Mouse (Mus musculus) induced T-regulatory cell, adult 2 months (primary cell): ENCODE measurements around the gene Tbc1d22a.

Source experiments
- DNase-seq: peaks from one replicate; pipeline ENCODE4 v3.0.0-alpha.2; 2012; ENCODE audit warnings: low read depth

Gene Tbc1d22a

DNA sequence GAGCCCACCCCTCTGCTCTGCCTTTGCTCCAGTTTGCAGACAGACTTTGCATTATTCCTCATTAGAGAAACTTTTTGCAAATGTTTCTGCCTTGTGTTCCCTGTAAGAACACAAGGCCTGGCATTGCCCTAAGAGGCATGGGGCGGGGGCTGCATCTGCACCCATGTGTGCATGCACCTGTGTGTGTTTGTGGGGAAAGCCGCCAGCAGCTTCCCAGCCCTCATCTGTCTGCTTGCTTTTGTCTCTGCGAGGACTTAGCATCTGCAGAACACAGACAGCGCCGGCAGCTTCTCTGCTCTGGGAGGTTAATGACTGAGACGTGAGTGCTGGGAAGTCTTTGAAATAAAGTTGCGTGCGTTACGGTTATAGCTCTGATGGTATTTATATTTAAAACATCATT lies 120.5 kb downstream of the Tbc1d22a start:
- no peak for DNase-seq

DNA sequence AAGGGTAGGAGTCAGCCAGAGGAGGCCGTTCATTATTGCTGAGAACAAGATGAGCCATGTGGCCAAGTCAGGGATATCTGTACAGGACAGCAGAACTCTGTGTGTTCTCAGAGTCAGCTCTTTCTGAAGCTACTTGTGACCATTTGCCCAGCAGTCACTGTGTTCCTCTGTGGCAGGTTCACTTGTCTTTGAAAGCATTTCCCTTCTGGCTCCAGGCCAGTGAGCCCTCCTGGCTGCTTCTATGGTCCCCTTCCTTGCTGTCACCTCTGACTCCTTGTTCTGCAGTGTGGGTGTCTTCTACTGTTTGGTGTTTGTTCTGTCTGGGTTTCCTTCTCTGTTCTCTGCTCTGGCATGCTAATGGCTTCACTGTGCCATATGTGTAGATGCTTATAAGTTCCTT lies 121.5 kb downstream of the Tbc1d22a start:
- DNase-seq = no peak

DNA sequence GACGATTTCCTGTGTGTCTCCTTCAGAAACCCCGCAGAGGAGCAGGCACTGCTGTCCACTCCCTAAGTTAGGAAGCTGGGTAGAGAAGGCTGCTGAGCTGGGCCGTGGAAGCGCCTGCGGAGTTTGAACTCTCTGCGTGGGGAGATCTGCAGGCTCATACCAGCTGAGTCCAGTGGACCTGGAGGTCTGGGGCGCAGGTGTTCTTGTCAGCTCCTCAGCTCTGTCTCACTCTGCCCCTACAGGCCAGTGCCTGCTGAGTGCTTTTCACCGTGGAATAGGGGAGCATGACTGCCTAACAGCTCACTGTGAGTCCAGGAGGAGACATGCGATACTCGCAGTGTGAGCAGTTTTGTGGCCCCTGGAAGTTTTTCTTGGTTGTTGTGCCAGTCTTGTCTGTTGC lies 123.5 kb downstream of the Tbc1d22a start:
- no peak for DNase-seq

DNA sequence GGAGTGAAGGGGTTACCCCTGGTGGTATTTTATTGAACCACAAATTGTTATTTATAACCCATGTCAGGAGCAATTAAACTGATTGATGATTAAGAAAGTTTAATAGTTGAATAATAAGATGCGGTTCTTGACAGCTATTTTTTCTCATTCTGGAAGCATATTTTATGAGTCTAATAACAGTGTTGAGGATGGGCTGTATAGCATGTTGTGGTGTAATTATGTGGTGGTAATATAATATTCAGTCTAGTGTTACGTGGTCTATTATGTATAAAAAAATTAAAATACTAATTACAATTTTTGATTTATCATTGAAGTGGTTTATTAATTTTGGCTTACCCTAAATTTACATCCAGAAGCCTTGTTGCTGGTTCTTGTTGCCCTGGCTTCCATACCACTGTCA lies 125.5 kb downstream of the Tbc1d22a start:
- DNase-seq = no peak

DNA sequence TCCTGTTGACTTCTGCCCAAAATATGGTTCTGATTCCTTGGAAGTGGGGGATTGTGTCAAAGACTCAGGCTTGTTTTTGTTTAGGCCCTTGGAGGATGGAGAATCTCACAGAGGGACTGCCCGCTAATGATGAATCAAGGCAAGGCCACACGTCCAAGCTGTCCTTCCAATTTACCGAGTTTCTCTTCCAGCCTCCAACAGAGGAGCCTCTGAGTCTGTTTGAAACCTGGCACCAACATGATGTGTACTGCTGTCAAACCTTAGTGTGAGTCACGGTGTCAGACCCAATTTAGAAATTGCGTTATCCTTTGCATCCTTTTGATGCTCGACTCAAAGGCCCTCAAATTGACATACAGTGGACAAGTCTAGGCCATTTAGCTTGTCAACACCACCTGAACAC lies 126.5 kb downstream of the Tbc1d22a start:
- DNase-seq = no peak

DNA sequence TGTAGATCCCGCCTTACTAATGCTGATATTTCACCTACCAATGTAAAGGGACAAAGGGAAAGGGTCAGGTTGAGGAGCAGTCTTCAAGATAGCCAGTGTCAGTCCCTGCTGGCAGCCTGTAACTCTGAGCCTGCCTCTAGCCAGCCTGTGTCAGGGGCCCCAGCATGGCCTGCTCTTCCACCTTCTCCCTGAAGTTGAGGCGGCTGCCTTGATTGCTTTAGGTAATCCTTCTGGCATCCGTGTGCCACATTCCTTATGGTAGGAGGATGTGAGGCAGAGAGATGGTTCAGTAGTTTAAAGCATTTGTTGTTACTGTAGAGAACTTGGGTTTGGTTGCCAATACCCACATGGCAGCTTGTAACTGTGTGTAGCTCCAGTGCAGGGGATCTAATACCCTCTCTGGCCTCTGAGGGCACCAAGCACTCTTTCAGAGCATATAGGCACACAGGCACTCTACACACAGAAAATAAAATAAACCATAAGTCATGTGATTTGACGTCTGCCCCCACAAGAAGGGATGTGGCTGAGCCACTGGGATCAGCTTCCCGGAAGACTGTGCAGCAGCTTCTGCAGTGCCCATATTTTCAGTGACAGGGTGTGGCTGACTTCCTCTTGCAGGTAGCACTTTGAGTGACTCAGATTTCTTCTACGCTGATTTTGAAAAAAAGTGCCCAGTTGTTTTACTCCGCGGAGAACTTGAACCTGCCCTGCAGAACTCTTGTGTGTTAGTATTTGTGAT lies 128.5 kb downstream of the Tbc1d22a start:
- DNase-seq = peak; percentile 78

DNA sequence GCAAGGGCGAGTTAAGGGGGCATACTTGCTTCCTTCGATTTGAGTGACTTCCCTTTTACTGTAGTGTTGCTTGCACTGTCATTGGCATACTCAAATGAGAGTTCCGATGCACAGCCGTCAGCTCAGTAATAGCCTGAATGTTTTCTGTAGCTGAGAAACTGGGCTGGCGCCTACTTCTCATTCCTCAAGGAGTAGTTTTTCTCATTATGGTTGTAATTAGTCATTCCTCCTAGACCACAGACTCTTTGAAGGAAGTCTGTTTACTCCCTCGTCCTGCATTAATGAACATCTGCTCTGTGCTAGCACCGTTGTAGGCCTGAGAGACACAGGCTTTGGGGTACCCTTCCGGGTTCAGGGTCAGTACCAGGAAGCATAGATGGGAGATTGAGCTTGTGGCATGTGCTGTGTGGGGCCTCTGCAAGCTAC lies 130.7 kb downstream of the Tbc1d22a start:
- DNase-seq = peak; percentile 72

DNA sequence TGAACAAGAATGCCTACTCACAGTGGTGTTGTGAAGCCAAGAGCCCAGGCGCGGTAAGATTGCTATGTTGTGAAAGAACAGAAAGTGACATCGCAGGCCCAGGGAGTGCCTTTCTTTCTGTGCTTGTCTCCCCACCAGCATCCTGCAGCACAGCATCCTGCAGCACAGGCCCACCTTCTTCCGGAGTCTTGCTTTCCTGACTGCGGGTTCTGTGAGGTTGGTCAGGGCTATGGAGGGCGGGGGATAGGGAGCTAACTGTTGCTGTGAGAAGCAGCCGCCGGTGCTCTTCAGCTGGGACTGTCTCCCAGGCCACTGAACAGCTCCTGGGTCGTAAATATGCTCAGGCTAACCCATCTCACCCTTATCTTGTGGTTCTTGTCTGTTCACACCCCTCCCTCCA lies 131.6 kb downstream of the Tbc1d22a start:
- peak; percentile 79 for DNase-seq

DNA sequence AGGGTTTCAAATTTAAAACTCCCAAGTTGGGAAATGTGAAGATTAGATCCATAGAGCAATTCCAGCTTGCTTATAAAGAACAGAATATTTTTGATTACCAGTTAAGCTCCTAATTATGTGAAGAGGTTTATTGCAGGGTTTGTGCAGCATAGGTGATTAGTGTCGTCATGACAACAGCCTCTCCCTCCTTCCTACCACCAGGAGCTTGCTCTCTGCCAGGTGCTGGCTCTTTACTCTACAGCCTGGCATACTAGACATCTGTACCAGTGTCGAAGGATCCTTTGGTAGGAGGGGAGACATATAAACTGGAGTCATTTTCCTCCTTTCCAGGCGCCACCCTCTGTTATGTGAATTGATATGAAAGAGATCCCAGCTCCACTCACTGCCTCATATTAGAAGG lies 132.3 kb downstream of the Tbc1d22a start:
- peak; percentile 25 for DNase-seq

DNA sequence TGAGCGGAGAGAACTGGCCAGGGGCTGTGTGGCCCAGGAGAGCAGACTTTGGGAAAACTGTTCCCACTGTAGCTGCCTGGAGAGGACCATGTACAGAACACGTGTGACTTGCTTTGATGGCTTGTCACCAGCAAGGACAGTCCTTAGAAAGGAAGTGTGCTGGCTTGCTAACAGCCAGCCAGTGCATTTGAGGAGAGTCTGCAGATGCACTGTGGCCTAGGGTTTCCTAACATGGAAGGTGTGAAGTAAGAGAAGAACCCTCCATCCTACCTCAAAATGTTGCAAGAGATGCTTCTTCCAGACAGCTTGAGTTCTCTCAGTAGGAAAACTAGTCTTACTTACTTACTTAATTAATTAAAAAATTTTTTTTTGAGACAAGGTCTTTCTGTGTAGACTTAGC lies 140.7 kb downstream of the Tbc1d22a start:
- no peak for DNase-seq

DNA sequence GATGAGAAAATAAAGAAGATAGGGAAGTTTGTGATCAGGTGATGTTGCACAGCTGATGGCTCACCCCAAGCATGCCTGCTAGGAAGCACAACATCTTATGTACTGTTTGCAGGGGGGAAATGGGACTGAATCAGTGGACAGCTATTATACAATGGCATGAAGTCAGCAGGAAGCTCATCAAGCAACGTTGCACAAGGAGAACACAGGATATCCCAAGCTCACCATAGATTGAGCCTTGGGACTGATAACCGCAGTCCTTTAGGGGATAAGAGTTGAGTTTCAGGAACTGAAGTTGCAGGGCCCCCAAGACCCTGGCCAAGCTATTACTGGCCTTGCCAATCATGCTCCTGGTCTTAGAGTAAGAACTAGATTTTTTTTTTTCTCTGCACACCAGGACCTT lies 141.6 kb downstream of the Tbc1d22a start:
- no peak for DNase-seq

DNA sequence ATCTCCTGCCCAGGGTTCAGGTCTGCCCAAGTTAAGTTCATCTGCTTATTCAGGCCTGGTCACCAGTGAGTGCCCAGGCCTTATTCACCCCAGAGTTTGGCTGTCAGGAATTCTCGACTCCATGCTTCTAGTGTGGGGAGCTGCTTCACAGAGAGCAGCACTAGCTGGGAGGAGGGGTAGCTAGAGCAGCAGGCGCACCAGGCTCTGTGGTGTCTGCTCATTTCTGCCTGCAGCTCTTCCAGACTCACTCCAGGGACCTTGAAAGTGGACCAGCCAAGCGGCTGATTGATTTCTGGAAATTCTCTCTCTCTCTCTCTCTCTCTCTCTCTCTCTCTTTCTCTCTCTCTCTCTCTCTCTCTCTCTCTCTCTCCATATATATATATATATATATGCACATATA lies 146.1 kb downstream of the Tbc1d22a start:
- no peak for DNase-seq

DNA sequence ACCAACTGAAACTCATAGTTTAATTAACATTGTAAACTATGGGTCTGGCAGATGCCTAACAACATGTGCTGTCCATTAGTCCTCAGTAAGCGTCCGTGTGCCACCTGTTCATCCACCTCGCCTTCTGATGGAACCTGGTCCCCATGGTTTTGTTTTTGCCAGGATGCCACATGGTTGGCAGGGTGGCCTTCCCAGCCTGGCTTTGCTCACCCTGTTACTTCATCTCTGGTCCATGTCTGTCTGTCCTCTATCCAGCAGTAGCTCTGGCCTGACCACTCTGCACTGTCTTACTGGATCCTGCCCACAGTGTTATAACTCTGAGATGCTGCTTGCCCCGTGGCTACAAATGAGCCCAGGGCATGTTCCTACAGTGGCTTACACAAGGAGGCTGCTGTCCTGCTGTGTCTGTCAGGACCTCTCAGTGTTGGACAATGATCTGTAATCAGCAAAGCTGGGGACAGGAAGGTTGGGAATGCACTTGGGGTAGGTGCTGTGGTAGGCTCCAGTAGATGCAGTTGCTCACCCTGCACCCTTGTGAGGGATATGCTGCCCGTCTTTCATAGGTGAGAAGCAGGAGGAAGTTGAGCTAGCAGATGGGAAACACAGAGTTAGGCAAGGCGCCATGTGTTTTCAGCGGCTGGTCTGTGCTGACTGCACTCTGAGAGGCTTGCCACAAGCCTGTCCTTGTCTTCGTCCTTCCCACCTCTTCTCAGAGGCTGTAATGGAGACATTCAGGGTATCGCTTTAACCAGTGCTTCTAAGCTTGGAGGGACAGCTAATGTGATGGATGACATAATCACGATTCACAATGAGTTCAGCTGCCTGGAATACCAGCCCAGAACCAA lies 148.3 kb downstream of the Tbc1d22a start:
- DNase-seq = no peak

DNA sequence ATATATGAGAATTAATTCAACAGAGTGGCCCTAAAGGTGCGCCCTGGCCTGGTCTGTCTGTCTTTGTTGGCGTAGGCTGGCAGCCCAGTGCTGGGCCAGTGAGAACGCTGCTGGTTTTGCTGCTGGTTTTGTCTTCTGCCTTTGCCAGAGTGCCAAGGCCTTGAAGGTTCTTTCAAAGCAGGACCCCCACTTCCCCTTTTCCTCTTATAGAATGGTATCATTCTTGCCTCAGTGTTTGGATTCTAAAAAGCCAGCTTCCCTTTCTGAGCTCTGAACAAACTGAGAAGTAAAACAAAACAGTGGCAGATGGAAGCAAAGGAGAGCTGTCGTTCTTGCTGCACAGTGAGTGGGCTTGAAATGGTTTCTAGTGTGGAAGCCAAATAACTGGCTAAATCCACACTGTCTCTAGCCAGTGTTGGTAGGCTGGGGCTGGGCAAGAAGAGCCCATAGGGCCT lies 149.6 kb downstream of the Tbc1d22a start:
- no peak for DNase-seq

DNA sequence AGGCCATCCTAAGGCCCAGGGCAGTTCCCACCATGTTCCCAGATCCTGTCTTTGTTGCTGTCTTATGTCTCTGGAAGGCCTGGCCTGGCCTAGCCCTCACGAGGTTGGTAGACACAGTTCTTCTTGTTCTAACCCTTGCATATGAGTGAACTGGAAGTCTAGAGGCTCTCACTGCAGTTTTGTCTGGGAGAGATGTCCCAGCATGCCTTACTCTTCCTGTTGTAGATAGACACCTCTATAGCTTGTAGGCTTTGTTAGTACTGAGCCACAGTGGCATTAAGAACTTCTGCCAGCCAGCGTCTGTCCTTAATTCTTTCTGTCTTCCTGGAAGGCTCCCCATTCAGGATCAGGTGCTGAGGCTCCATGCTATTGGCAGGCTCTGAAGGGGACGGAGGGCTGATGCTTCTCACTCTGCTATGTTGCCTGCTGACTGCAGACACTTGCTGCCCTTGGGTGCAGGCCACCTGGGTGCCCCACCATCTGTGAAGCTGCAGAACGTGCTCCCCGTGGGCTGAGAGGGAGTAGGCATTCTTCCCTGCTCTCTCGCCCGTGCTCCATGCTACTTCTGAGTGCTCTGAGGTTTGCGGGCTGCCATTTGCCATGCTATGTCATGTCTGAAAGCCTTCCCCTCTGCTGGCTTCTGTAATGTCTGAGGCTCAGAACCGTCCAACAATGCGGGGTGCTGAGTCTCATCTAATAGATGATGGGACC lies 150.8 kb downstream of the Tbc1d22a start:
- DNase-seq = no peak

DNA sequence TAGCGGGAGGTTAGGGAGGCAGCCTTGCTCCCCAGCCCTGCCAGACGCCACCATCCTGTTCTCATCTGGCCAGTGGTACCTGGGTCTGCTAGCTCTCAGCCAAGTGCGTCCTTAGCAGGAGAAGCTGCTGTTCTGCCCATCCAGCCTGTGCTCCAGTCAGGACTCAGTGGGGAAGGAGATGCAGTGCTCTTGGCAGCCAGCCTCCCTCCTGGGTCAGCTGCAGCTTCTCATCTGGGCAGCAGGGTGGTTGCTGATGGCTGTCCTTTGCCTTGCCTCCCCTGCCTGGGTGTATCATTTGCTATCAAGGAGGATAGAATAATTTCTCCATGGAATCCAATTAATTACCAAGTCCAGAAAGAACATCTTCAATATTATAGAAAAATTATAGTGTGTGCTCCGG lies 152.5 kb downstream of the Tbc1d22a start:
- no peak for DNase-seq

DNA sequence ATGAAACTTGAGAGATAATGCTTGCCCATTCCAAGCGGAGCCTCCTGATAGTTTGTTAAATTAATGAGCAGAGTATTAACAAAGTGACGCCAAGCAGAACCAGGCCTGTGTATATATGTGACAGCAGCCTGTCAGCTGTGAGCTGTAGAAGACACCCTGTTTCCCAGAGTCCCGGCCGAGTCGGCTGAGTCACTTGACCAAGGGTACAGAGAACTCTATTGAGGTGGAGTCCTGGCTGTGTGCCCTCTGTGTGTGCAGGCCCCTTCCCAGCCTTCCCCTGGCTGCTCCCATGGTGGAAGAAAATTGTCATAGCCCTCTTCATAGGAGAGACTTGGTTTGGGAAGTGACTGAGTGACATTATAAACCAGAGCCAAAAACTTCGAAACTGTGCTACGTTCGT lies 153.0 kb downstream of the Tbc1d22a start:
- DNase-seq = no peak

DNA sequence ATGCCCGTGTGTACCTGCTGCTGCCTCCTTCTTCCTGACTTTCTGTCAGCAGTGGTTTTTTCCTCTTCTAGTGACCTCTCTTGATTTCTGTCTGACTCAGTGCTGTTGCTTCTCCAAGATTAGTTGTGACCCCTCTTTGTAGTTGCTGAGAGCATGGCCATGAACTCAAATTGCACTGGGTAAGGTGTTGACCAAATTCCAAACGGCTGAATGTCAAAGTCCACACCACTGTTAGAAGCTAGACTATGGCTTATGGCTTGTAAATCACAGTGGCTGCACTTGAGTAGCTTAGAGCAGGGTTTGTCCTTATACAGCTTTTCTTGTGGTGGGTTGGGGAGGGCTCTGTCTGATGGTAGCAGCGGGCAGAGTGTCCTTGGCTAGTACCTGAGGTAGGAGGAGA lies 156.6 kb downstream of the Tbc1d22a start:
- no peak for DNase-seq

DNA sequence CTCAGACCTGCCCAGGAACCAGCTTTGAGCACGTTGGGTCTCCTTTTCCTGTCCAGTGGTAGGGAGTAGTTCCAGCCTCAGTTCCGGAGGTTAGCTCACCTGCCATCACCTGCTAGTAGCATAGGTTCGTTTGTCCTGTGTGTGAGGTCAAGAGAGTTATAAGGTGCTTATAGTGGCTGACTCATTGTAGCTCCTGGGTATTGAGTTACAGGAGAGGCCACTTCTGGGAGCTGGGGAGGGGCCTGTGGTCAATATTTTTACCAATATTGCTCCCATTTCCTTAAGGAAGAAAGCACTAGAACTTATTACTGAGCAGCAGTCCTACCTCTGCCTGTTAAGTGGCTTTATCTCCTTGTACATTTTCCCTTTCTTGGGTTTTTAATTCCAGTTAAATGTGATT lies 161.0 kb downstream of the Tbc1d22a start:
- no peak for DNase-seq

DNA sequence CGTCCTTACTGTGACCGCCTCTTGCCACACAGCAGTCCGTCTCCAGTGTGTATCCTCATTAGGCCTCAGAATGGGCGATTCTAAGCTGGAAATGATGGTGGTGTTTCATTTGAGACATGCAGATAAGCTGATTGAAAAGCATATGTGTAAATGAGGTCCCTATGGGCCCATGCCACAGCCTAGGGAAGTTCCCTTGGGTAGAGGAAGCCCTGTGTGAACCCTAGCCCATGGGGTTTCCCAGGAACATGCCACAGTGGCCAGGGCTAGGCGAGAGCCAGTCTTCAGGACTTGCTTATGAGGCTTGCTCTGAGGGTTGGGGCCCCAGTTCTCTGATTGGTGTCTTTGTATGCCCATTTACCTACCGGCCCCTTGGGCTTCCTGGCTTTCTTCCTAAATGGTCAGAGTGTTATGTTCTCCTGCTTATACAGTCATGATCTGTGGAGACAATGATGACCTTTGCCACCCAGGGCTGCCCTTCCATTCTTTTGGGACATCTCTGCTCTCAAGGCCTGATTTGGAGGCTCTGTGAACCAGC lies 161.7 kb downstream of the Tbc1d22a start:
- DNase-seq = no peak

DNA sequence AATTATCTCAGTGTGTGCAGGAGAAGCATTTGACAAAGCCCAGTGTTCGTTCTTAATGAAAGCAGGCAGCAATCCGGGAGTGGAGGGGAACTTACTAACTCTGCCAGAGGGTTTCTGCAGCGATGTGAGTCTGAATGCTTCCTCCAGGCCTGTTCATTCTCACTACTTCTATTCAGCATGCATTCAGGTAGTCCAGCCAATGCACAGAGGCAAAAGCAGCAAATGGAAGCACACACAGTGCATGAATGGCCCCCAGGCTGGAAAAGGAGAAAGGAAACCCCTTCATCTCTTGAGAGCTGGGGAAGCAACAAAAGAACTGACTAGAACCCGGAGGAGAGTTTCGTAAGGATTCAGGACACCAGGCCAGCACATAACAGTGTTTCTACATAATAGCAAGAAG lies 169.0 kb downstream of the Tbc1d22a start:
- no peak for DNase-seq

DNA sequence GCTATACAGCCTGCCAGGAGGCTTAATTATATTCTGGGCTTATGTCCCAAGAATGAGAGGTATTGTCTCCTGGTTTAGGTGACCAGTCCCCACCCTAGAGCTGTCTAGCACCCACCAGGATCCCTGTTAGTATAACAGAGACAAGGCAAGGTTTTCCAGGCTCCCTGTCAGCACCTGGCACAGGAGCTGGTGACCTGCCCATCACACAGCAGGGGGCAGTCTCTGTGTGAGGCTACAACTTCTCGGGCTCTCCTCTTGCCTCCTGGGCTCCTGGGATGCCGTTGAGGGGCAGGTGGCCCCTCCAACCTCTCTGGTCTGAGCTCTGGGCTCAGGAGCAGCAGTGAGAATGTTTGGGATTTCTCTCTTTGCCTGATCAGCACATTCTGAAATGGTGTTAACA lies 171.2 kb downstream of the Tbc1d22a start:
- no peak for DNase-seq

DNA sequence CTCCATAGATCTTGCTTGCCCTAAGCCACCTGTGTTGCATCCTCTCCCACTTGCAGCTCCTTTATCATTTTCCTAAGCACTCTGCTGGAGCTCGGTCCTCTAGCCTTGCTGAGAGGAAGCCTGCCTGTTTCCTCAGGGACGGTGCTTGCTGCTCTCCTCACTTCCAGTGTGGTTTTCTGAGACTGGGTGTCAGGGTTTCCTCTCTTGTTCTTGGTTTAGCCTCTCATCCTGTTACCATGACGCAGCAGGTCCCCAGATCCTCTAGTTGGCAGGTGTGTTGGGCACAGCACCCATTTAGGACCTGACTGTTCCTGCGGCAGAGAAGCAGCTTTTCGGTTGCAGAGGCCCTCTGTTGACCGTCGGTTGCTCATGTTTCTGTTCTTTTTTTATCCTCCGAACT lies 172.1 kb downstream of the Tbc1d22a start:
- no peak for DNase-seq
